ENCODE assay signal across 16 mouse cellular contexts in genomic region chr4:153220074-153220473, GRCm38 (mm10).
DNase-seq lines count a peak whose midpoint lies in the region; ATAC-seq lines count a peak whose summit lies in the region.
"Had no signal": no experiment of that assay in that cellular context is flagged by ENCODE, and none has a peak within 500 bp of the region (broad histone marks: within the 10 kb centered on the region; RNA-seq: fewer than 3 reads in every experiment).

No protein-coding gene starts in this region.

- peak; percentile 57; the same call in 1 of the 2 replicates for ATAC-seq in stomach, embryonic 15.5 days (ENCODE audit: insufficient read depth, low FRiP score, low read depth)
- ATAC-seq: forebrain, embryonic 16.5 days; liver, embryonic 12.5 days had no signal

- no peak overlapping the region for H3K9ac ChIP-seq in stomach, embryonic 15.5 days
- H3K9ac ChIP-seq: embryonic facial prominence, embryonic 15.5 days; hindbrain, embryonic 15.5 days; liver, embryonic 12.5 days; neural tube, embryonic 15.5 days had no signal

- WGBS in stomach, embryonic 15.5 days = 18% methylated on average over 7 of the region's 7 CpGs

- intact Hi-C loops in gastrocnemius, postnatal 14 days (cut with DNase I; ENCODE audit: low total_unique reads) = no loop called here

- no peak overlapping the region for H3K4me3 ChIP-seq in stomach, embryonic 15.5 days (replicated peaks)
- H3K4me3 ChIP-seq: embryonic facial prominence, embryonic 15.5 days; hindbrain, embryonic 15.5 days; liver, embryonic 12.5 days; neural tube, embryonic 15.5 days had no signal

- H3K4me1 ChIP-seq in stomach, embryonic 15.5 days = 0 out of 2 replicates have a peak, but pooled peaks cover 12% of the 10 kb centered on the region

- H3K27me3 ChIP-seq in stomach, embryonic 15.5 days (replicated peaks) = no peaks in the 10 kb centered on the region
- H3K27me3 ChIP-seq: liver, embryonic 12.5 days; neural tube, embryonic 15.5 days had no signal

- no peaks in the 10 kb centered on the region for H3K36me3 ChIP-seq in stomach, embryonic 15.5 days
- H3K36me3 ChIP-seq: embryonic facial prominence, embryonic 15.5 days; hindbrain, embryonic 15.5 days; liver, embryonic 12.5 days; neural tube, embryonic 15.5 days had no signal

- peak; percentile 43 for DNase-seq in gastrocnemius, postnatal 14 days
- DNase-seq in gastrocnemius, postnatal 4 days (ENCODE audit: low spot score in 2 of 2) = no peak
- peak; percentile 27 for DNase-seq in layer of hippocampus, adult 11-12 months (ENCODE audit: low spot score)
- DNase-seq in layer of hippocampus, adult 9-11 months = no peak
- peak; percentile 49 for DNase-seq in right cerebral cortex, adult 2 months (ENCODE audit: low spot score in 2 of 2)
- DNase-seq in right cerebral cortex, postnatal 25 days = no peak
- DNase-seq in urinary bladder, postnatal 25 days (ENCODE audit: low spot score) = no peak
- DNase-seq: layer of hippocampus, postnatal 36 days; midbrain, embryonic 14.5 days; thymus, adult 18-20 months had no signal

- H3K4me2 ChIP-seq in stomach, embryonic 15.5 days = no peak overlapping the region
- H3K4me2 ChIP-seq: embryonic facial prominence, embryonic 15.5 days; hindbrain, embryonic 15.5 days; liver, embryonic 12.5 days; neural tube, embryonic 15.5 days had no signal

- no peaks in the 10 kb centered on the region for H3K9me3 ChIP-seq in stomach, embryonic 15.5 days
- H3K9me3 ChIP-seq: embryonic facial prominence, embryonic 15.5 days; hindbrain, embryonic 15.5 days; liver, embryonic 12.5 days; neural tube, embryonic 15.5 days had no signal

- H3K27ac ChIP-seq in stomach, embryonic 15.5 days = no peak overlapping the region; the same call in 1 of the 2 replicates
- H3K27ac ChIP-seq: embryonic facial prominence, embryonic 15.5 days; hindbrain, embryonic 15.5 days; liver, embryonic 12.5 days; neural tube, embryonic 15.5 days had no signal

Comparison
In these comparisons a context has a peak if more than half of its experiments do, and no peak if none do; other contexts are left out.
1. DNase-seq: peak in gastrocnemius, postnatal 14 days (single experiment), layer of hippocampus, adult 11-12 months (single experiment) and right cerebral cortex, adult 2 months (2 of 2); none in gastrocnemius, postnatal 4 days (0 of 2), layer of hippocampus, adult 9-11 months (single experiment), right cerebral cortex, postnatal 25 days (single experiment) and urinary bladder, postnatal 25 days (single experiment).